Mouse (Mus musculus) G1E (cell line): ENCODE data around the gene Fut2. TPM values are rescaled to one million over a fixed set of nuclear protein-coding genes. Genes with fewer than 3 reads are reported as not detected.

ENCODE experiments used
- ATAC-seq: 2 replicates; pipeline ENCODE4 v1.8.0; 2016; ENCODE audit warnings: mild to moderate bottlenecking; ENCODE audit not compliant: insufficient number of reproducible peaks, poor library complexity, low FRiP score, severe bottlenecking; ENCODE audit errors: extremely low read depth
- DNase-seq: peaks from one replicate; pipeline ENCODE4 v3.0.0; 2012; ENCODE audit warnings: low spot score
- H3K27me3 ChIP-seq: 2 replicates; pipeline ENCODE4 v1.6.1; 2012; ENCODE audit warnings: mild to moderate bottlenecking, low read length, inconsistent platforms; ENCODE audit not compliant: insufficient read depth
- H3K36me3 ChIP-seq: replicated peaks from 2 replicates; pipeline ENCODE3; 2012; ENCODE audit warnings: mild to moderate bottlenecking, inconsistent platforms
- H3K4me1 ChIP-seq: 2 replicates; pipeline ENCODE4 v1.6.1; 2012; ENCODE audit warnings: low read depth, low read length, inconsistent platforms, mixed read lengths; ENCODE audit not compliant: insufficient read depth
- H3K4me3 ChIP-seq: 2 replicates; pipeline ENCODE4 v1.5.1; 2012; ENCODE audit warnings: low read depth, mild to moderate bottlenecking, inconsistent platforms, low read length, moderate library complexity, mixed read lengths
- H3K9me3 ChIP-seq: replicated peaks from 2 replicates; pipeline ENCODE4 v1.6.1; 2012; ENCODE audit warnings: inconsistent platforms
- CTCF ChIP-seq: IDR thresholded peaks from 2 replicates; pipeline ENCODE4 v1.5.1; 2012; ENCODE audit warnings: low read depth, low read length, inconsistent platforms, mixed read lengths
- GATA1 ChIP-seq: IDR thresholded peaks from 2 replicates; pipeline ENCODE4 v1.6.1; 2012; ENCODE audit warnings: borderline replicate concordance, low read length, inconsistent platforms, mixed read lengths
- GATA2 ChIP-seq: IDR thresholded peaks from 2 replicates; pipeline ENCODE4 v1.6.1; 2012; ENCODE audit warnings: low read depth, low read length, inconsistent platforms, borderline replicate concordance
- POLR2AphosphoS5 ChIP-seq: IDR thresholded peaks from 2 replicates; pipeline ENCODE4 v1.6.1; 2012; ENCODE audit warnings: low read depth, low read length, inconsistent platforms; ENCODE audit not compliant: insufficient replicate concordance
- TAL1 ChIP-seq: conservative IDR thresholded peaks from 2 replicates; pipeline ENCODE4 v1.6.1; 2012; ENCODE audit warnings: low read depth, low read length, inconsistent platforms, mixed read lengths
- polyA plus RNA-seq: library from polyadenylated mRNA; stranded (reverse); fragments of >175 nt; gene quantifications from 2 replicates; pipeline ENCODE4 v1.2.3, GENCODE M21; 2012
- total RNA-seq, 2 experiments: library from RNA; stranded (forward) in 1 of 2; stranded (reverse) in 1 of 2; fragments of 200-1000 nt in 1 of 2; fragments of >200 nt in 1 of 2; fragmentation: Nextera tagmentation in 1 of 2; gene quantifications; 2 replicates each; pipeline ENCODE4 v1.2.3; 2014 to 2017

Gene Fut2
- total and polyA plus RNA-seq, 3 experiments = 0.38 TPM; not detected in 2

DNA sequence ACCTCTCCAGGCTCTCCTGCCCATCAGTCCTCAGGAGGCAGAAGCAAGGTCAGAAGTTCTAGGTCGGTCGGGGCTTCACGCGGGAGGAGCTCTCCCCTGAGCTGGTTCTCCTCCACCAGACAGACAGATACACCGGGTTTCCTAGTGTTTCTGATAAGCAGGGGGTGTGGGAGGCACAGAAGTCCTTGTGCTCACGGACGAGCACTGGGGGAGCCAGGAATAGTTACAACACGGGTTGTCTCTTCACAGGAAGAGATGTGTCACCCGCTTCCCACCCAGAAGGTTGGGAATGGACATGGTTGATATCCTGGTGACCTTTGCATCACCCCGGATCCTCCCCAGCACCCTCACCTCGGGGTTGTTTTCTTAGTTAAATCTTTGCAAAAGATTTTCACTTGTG is 23.6 kb upstream of the Fut2 start:
- ATAC-seq = no peak
- TF ChIP-seq POLR2AphosphoS5 (no peak), GATA2 (no peak), GATA1 (no peak), TAL1 (no peak), CTCF (no peak)
- no peak overlapping the region for H3K4me3 ChIP-seq
- peaks cover 71% of the 10 kb centered on the region for H3K27me3 ChIP-seq
- DNase-seq = no peak
- 0 out of 2 replicates have a peak, but pooled peaks cover 4% of the 10 kb centered on the region for H3K9me3 ChIP-seq
- peaks cover 8% of the 10 kb centered on the region for H3K4me1 ChIP-seq
- H3K36me3 ChIP-seq = no peaks in the 10 kb centered on the region

DNA sequence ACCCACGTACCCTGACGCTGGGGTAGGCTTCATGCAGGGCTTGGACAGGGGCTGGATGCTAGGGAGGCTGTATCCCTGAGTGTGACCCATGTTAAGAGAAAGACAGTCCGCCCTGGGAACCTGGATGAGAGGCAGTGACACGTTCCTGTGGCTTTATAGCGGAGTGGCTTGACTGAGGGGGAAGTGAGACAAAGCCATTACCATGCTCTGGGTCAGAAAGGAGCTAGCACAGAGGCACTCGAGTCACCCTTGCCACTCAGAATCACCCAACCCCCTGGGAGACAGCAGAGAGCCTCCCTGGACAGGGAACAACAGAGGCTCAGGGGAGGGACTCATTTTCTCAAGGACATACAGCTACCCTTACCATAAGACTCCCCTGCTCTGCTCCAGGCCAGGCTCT is 22.9 kb upstream of the Fut2 start:
- TF ChIP-seq POLR2AphosphoS5 (no peak), CTCF (no peak), GATA2 (no peak), TAL1 (no peak)
- ATAC-seq (no peak), DNase-seq (no peak)
- Histone ChIP-seq H3K27me3 (peaks cover 78% of the 10 kb centered on the region), H3K4me3 (no peak overlapping the region), H3K9me3 (0 out of 2 replicates have a peak, but pooled peaks cover 4% of the 10 kb centered on the region), H3K36me3 (no peaks in the 10 kb centered on the region), H3K4me1 (peaks cover 8% of the 10 kb centered on the region)

DNA sequence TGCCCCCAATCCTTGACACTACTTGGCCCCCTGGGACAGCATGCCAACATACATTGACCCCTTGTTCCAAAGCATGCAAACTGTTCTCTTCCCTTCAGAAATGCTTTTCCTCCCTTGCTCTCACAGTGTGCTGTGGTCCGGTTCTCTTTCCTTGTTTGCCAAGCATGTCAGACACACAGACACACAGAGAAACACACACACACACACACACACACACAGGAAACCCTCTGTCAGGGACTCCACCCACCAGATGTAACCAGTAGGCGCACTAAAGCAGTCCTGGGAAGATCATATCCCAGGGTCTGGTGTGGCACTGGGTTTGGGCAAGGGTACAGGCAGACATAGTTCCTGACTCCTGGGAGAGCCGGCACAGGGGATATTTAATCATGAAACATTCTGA is 20.6 kb upstream of the Fut2 start:
- ATAC-seq (no peak), DNase-seq (no peak)
- Histone ChIP-seq H3K4me3 (no peak overlapping the region), H3K36me3 (no peaks in the 10 kb centered on the region), H3K9me3 (no peaks in the 10 kb centered on the region), H3K4me1 (peaks cover 25% of the 10 kb centered on the region), H3K27me3 (peaks cover 73% of the 10 kb centered on the region)
- TF ChIP-seq TAL1 (no peak), CTCF (no peak), GATA1 (no peak), POLR2AphosphoS5 (no peak)

DNA sequence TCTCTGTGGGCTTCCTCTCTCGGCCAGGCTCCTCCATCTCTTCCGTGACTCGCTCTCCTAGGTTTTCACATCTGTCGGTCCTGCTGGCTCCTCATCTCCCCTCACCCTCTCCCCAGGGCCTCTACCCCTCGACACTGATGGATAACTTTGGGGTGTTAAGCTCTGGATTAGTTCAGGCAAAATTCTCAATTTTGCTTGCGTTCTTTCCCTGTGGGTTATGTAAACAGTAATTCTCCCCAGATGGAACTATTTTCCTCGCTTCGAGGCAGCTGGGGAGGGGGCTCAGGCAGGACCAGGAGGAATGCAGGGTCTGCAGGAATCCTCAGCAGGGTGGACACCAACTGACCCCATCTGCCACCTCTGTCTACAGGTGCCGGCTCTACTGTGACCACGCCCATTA is 19.6 kb upstream of the Fut2 start:
- no peak overlapping the region for H3K4me3 ChIP-seq
- ATAC-seq = no peak
- peaks cover 63% of the 10 kb centered on the region for H3K27me3 ChIP-seq
- H3K36me3 ChIP-seq = no peaks in the 10 kb centered on the region
- peaks cover 36% of the 10 kb centered on the region for H3K4me1 ChIP-seq
- no peaks in the 10 kb centered on the region for H3K9me3 ChIP-seq
- TF ChIP-seq GATA2 (no peak), CTCF (no peak), POLR2AphosphoS5 (no peak), GATA1 (no peak), TAL1 (no peak)
- DNase-seq = no peak

DNA sequence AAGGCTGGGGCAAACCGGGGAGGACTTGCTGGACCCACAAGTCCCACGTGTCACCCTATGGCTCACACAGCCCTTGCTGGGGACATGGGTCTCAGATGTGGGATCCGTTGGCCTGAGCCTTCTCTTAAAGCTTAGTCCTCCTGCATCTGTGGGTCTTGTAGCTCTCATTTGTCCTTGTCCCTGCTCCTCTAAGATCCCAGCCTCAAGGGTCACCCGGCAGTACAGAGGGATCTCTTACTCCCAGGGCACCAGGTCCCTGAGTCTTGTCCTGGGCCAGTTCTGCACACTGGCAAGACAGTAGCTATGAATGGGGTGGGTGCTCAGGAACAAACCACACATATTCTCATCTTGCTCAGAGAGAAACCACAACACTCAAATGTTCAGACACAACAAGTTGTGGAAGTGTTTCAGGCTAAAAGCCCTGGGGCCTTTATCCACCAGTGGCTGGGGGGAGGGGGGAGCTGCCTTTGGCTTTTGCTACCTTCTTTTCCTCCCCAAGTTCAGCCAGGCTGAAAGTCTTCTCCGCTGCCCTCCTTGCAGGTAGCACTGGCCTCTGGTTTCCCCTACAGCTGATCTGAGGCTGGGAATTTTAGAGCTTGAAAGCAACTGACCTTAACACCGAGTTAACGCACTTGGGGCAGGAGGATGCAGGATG is 17.3 kb upstream of the Fut2 start, which contains the start of gene Ntn5:
TSS of gene Ntn5 (plus strand) at position 627 of the 655 bp plus-strand sequence.
- Histone ChIP-seq H3K4me1 (peaks cover 50% of the 10 kb centered on the region), H3K27me3 (peaks cover 48% of the 10 kb centered on the region), H3K36me3 (no peaks in the 10 kb centered on the region), H3K4me3 (peak within 1 kb of the TSS; percentile 65; the same call in 1 of the 2 replicates), H3K9me3 (no peaks in the 10 kb centered on the region)
- DNase-seq (no peak), ATAC-seq (no peak)
- TF ChIP-seq TAL1 (no peak), GATA2 (no peak)

DNA sequence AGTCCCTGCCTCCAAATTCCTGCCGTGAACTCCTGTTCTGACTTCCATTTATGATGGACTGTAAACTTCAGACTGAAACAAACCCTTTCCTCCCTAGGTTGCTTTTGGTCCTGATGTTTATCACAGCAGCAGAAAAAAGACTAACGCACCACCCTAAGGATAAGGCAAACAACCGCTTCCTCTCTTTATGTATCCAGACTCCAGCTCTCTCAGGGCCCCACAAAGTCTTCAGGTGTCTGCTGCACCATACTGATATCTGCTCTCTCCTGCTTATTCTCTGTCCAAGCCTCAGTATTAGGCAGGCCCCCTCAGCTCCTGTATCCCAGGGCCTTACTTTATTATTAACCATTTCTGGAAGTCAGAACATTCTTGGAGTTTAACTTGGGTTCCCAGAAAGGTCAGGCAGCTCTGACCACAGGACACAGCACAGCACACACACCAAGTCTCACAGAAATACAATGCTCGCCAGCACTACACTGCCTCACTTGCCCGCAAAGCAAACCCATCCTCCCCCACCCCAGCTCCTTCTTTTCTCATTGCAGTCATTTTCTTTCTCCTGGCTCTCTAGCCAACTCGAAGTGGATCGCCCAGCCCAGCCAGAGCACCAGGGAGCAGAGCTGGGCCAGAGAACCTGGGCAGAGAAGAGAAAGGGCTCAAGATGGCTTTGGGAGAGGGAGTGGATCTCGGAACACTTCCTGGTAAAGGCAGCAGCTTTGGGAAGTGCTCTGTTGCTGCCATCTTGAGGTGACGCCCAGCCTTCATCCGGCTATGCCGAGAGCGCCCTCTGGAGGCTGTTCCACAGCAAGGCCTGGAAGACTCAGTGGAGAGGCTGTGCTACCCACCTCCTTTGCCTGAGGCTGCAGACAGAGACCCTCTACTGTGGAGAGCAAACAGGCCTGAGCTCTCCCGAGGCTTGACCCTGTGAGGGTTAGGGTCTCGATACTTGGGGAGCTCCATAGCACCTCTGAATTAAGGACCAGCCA is 16.2 kb upstream of the Fut2 start:
- TF ChIP-seq POLR2AphosphoS5 = no peak
- TF ChIP-seq CTCF = peak; percentile 96
- DNase-seq (peak; percentile 89), ATAC-seq (peak; percentile 65)
- Histone ChIP-seq H3K4me3 (peak overlapping the region; percentile 65; the same call in 1 of the 2 replicates), H3K36me3 (no peaks in the 10 kb centered on the region), H3K27me3 (peaks cover 53% of the 10 kb centered on the region), H3K9me3 (no peaks in the 10 kb centered on the region), H3K4me1 (peaks cover 52% of the 10 kb centered on the region)
